Mouse (Mus musculus) CH12.LX (cell line): Measurements from ENCODE around the gene Atxn10. TPM values are rescaled to one million over a fixed set of nuclear protein-coding genes. Genes with fewer than 3 reads are reported as not detected.

Experiments used
- DNase-seq: peaks from one replicate; pipeline ENCODE4 v3.0.0-alpha.2; 2013; ENCODE audit errors: extremely low read depth
- H3K27ac ChIP-seq: 2 replicates; pipeline ENCODE4 v1.5.1; 2012; ENCODE audit warnings: low read depth, mild to moderate bottlenecking, control low read depth, moderate library complexity; ENCODE audit not compliant: insufficient read depth
- H3K27me3 ChIP-seq: replicated peaks from 2 replicates; pipeline ENCODE3; 2012; ENCODE audit warnings: inconsistent platforms
- H3K36me3 ChIP-seq, 2 experiments: replicated peaks in 1 of 2; 2 replicates each; pipeline versions ENCODE3 to v1.6.1; 2012; ENCODE audit warnings: inconsistent platforms in 1 of 2, low read length in 1 of 2, mild to moderate bottlenecking in 1 of 2, mixed read lengths in 1 of 2, moderate library complexity in 1 of 2; ENCODE audit not compliant: control insufficient read depth in 1 of 2, insufficient read depth in 1 of 2
- H3K4me1 ChIP-seq, 2 experiments: 2 replicates each; pipeline ENCODE4 v1.6.1; 2012; ENCODE audit warnings: inconsistent platforms in 1 of 2, moderate library complexity in 1 of 2; ENCODE audit not compliant: insufficient read depth in 2 of 2, control insufficient read depth in 1 of 2
- H3K4me2 ChIP-seq: 2 replicates; pipeline ENCODE4 v1.6.1; 2012; ENCODE audit warnings: low read depth, mild to moderate bottlenecking, control low read depth; ENCODE audit not compliant: poor library complexity, insufficient read depth, severe bottlenecking
- H3K4me3 ChIP-seq, 3 experiments: fragments of 150-350 bp in 1 of 3; sonication (generic) in 1 of 3; replicated peaks in 1 of 3; 2 replicates each; pipeline versions ENCODE3 to v1.5.1; 2011 to 2012; ENCODE audit warnings: low read depth in 2 of 3, low read length in 2 of 3, mild to moderate bottlenecking in 2 of 3, moderate library complexity in 2 of 3, control low read depth in 1 of 3, improper control_type of control experiment in 1 of 3, inconsistent platforms in 1 of 3, mixed read lengths in 1 of 3; ENCODE audit not compliant: poor library complexity in 1 of 3
- H3K79me2 ChIP-seq: replicated peaks from 2 replicates; pipeline ENCODE4 v1.6.1; 2012; ENCODE audit warnings: mild to moderate bottlenecking, moderate library complexity; ENCODE audit not compliant: control insufficient read depth, poor library complexity, insufficient read depth, severe bottlenecking; ENCODE audit errors: extremely low read depth
- H3K9ac ChIP-seq: 2 replicates; pipeline ENCODE4 v1.6.1; 2012; ENCODE audit warnings: low read depth, mild to moderate bottlenecking, control low read depth, moderate library complexity; ENCODE audit not compliant: insufficient read depth
- H3K9me3 ChIP-seq: replicated peaks from 2 replicates; pipeline ENCODE3; 2012; ENCODE audit warnings: low read length, inconsistent platforms, mixed read lengths
- CHD2 ChIP-seq: IDR thresholded peaks from 2 replicates; pipeline ENCODE4 v1.6.1; 2011; ENCODE audit warnings: low read length, improper control_type of control experiment
- CTCF ChIP-seq, 2 experiments: IDR thresholded peaks in 1 of 2; conservative IDR thresholded peaks in 1 of 2; 2 replicates each; pipeline ENCODE4 v1.5.1; 2011 to 2012; ENCODE audit warnings: low read depth in 2 of 2, low read length in 2 of 2, improper control_type of control experiment in 1 of 2, inconsistent platforms in 1 of 2, mild to moderate bottlenecking in 1 of 2, moderate library complexity in 1 of 2
- E2F4 ChIP-seq: IDR thresholded peaks from 2 replicates; pipeline ENCODE4 v1.6.1; 2011; ENCODE audit warnings: low read depth, low read length, improper control_type of control experiment; ENCODE audit not compliant: insufficient replicate concordance
- EP300 ChIP-seq: IDR thresholded peaks from 2 replicates; pipeline ENCODE4 v1.6.1; 2011; ENCODE audit warnings: low read length, improper control_type of control experiment
- ETS1 ChIP-seq: conservative IDR thresholded peaks from 2 replicates; pipeline ENCODE4 v1.6.1; 2012; ENCODE audit warnings: low read depth, mild to moderate bottlenecking, inconsistent platforms, low read length, improper control_type of control experiment, moderate library complexity
- GABPA ChIP-seq: IDR thresholded peaks from 2 replicates; pipeline ENCODE4 v1.6.1; 2012; ENCODE audit warnings: low read depth, low read length, improper control_type of control experiment, inconsistent platforms; ENCODE audit not compliant: insufficient replicate concordance
- HCFC1 ChIP-seq: IDR thresholded peaks from 2 replicates; pipeline ENCODE4 v1.6.1; 2012; ENCODE audit warnings: low read depth, mild to moderate bottlenecking, inconsistent platforms, low read length, improper control_type of control experiment
- IRF4 ChIP-seq: IDR thresholded peaks from 2 replicates; pipeline ENCODE4 v1.6.1; 2014; ENCODE audit warnings: low read depth, mild to moderate bottlenecking, inconsistent platforms, low read length, improper control_type of control experiment
- JUN ChIP-seq: IDR thresholded peaks from 2 replicates; pipeline ENCODE4 v1.6.1; 2011; ENCODE audit warnings: low read depth, mild to moderate bottlenecking, low read length, improper control_type of control experiment, moderate library complexity; ENCODE audit not compliant: insufficient read depth
- JUND ChIP-seq: conservative IDR thresholded peaks from 2 replicates; pipeline ENCODE4 v1.6.1; 2011; ENCODE audit warnings: low read depth, low read length, improper control_type of control experiment
- MAFK ChIP-seq: IDR thresholded peaks from 2 replicates; pipeline ENCODE4 v1.6.1; 2011; ENCODE audit warnings: low read length, improper control_type of control experiment; ENCODE audit not compliant: insufficient replicate concordance
- MAX ChIP-seq: IDR thresholded peaks from 2 replicates; pipeline ENCODE4 v1.6.1; 2011; ENCODE audit warnings: low read length, improper control_type of control experiment
- MAZ ChIP-seq: IDR thresholded peaks from 2 replicates; pipeline ENCODE4 v1.6.1; 2012; ENCODE audit warnings: low read depth, mild to moderate bottlenecking, inconsistent platforms, low read length, improper control_type of control experiment, moderate library complexity
- PAX5 ChIP-seq: IDR thresholded peaks from 2 replicates; pipeline ENCODE4 v1.6.1; 2012; ENCODE audit warnings: low read length, inconsistent platforms, mixed read lengths
- POLR2AphosphoS2 ChIP-seq: IDR thresholded peaks from 2 replicates; pipeline ENCODE4 v1.6.1; 2011; ENCODE audit warnings: low read depth, low read length, improper control_type of control experiment
- RAD21 ChIP-seq: IDR thresholded peaks from 2 replicates; pipeline ENCODE4 v1.6.1; 2011; ENCODE audit warnings: low read depth, mild to moderate bottlenecking, low read length, improper control_type of control experiment, moderate library complexity
- SMC3 ChIP-seq: IDR thresholded peaks from 2 replicates; pipeline ENCODE4 v1.6.1; 2011; ENCODE audit warnings: low read depth, low read length, improper control_type of control experiment
- TCF12 ChIP-seq: IDR thresholded peaks from 2 replicates; pipeline ENCODE4 v1.6.1; 2014; ENCODE audit warnings: low read depth, mild to moderate bottlenecking, inconsistent platforms, low read length, improper control_type of control experiment
- ZC3H11A ChIP-seq: IDR thresholded peaks from 2 replicates; pipeline ENCODE4 v1.6.1; 2012; ENCODE audit warnings: low read depth, mild to moderate bottlenecking, inconsistent platforms, low read length, improper control_type of control experiment
- ZKSCAN1 ChIP-seq: IDR thresholded peaks from 2 replicates; pipeline ENCODE4 v1.6.1; 2012; ENCODE audit warnings: low read depth, inconsistent platforms, low read length, improper control_type of control experiment, borderline replicate concordance
- ZMIZ1 ChIP-seq: IDR thresholded peaks from 2 replicates; pipeline ENCODE4 v1.6.1; 2012; ENCODE audit warnings: low read depth, mild to moderate bottlenecking, inconsistent platforms, low read length, improper control_type of control experiment
- ZNF384 ChIP-seq: IDR thresholded peaks from 2 replicates; pipeline ENCODE4 v1.6.1; 2012; ENCODE audit warnings: low read depth, low read length, improper control_type of control experiment, inconsistent platforms
- dilution Hi-C: fragments of 300-500 bp; cut with MboI; formaldehyde crosslinking; loops from 2 replicates; pipeline ENCODE4 v1.14.3; 2020; ENCODE audit warnings: low sequenced_read_pairs; ENCODE audit not compliant: extremely low pct_unique_long_range_greater_than_20kb, extremely low pct_ligation_motif_present
- in situ Hi-C: fragments of 300-500 bp; cut with MboI; formaldehyde crosslinking; loops from 3 replicates; pipeline ENCODE4 v1.14.3; 2019; ENCODE audit warnings: low sequenced_read_pairs, low pct_ligation_motif_present, low pct_unique_long_range_greater_than_20kb, mixed read lengths
- polyA plus RNA-seq: library from polyadenylated mRNA; unstranded; fragments of >175 nt; gene quantifications from 2 replicates; pipeline ENCODE4 v1.2.1, GENCODE M21; 2012; ENCODE audit warnings: low read depth; ENCODE audit not compliant: insufficient read length
- total RNA-seq, 2 experiments: library from RNA; depleted of rRNA; stranded (reverse); fragments of 300-350 nt in 1 of 2; fragments of >200 nt in 1 of 2; gene quantifications; 2 replicates each; pipeline ENCODE4 v1.2.3; 2012 to 2014

Gene Atxn10
- total and polyA plus RNA-seq, 3 experiments = 81.7 to 151 (median 101) TPM

DNA sequence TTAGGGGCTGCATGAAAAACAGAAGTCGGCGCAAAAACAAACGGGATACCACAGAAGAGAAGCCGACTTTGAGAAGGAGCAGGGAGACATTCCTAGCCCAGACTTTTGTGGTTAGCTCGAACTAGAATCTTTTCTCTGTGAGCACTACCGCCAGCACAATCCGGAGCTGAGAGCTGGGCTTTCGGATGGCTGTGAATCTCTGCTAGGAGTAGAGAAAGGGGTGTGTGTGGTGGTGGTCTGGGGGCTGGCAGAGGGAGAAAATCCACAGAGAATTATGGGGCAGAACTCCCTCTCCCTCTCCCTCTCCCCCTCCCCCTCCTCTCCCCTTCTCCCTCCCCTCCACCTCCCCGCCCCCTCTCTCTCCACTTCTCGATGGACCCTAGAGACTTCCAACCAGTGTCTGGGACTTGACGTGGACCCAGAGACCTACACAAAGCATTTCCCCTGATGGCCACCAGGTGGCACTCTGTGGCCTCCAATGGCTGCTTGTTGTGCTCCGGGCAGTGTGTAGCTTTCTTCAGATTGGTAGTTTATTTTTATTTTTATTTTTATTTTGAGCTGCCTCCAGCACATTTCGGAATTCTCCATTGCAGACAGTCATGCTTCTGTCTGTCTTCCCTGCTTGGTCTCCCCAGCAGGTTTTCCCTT, 20.5 kb upstream of the Atxn10 start:
- dilution Hi-C loops (no loop called here), in situ Hi-C loops (no loop called here)
- TF ChIP-seq ZC3H11A (peak; percentile 42; the same call in 1 of the 2 replicates), MAZ (no peak), RAD21 (peak; percentile 86), ZMIZ1 (no peak), CTCF (conservative IDR thresholded peaks at IDR 0.05 in 1 of 2, IDR thresholded peaks at IDR 0.05 in 1 of 2; ENCODE audit: low read depth in 2 of 2, low read length in 2 of 2) (peak; percentile 59 to 89; a peak in 3 of 4 replicates), CHD2 (no peak), SMC3 (peak; percentile 87)
- Histone ChIP-seq H3K4me1 (0 out of 4 replicates have a peak, but pooled peaks cover 0 to 2% of the 10 kb centered on the region in 2 experiments), H3K4me2 (peak overlapping the region; percentile 33; the same call in 1 of the 2 replicates), H3K27ac (no peak overlapping the region), H3K79me2 (no peaks in the 10 kb centered on the region), H3K4me3 (no peak overlapping the region), H3K27me3 (peaks cover 20% of the 10 kb centered on the region), H3K36me3 (no peaks in the 10 kb centered on the region), H3K9ac (no peak overlapping the region), H3K9me3 (no peaks in the 10 kb centered on the region)
- peak; percentile 63 for DNase-seq

DNA sequence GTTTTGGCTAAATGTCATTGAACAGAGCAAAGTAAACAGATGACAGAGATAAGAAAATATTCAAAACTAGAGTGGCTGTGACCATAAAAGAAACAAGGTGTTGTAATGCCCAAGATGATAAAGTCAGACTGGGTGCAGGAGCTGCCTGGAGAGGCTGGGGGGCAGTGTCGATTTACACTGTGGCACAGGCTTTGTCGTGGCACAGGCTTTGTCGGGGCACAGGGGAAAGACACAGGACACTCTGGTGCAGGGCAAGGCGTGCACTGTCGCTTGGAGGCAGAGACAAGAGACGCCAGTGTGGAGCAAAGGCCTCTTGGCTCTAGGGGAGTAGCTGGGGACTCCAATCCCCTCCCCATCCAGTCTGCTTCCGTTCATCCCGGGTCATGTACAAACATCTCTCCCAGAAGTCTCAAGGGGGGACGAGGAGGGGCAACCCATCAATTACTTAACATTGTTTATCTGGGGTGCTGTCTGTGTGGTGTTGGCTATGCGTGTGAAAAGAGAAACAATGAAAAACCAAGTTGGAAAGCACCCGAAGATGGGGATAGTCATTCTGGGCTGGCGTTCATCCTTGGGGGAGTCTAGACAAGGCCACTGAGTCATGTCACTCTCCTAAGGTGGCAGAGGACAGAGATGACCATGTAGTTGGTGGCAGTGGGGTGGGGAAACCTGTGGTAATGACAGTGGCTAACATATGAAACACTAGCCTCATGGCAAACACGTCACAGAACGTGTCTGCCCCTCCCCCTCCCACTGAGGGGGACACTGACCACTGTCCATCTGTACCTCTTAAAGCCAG, 19.5 kb upstream of the Atxn10 start:
- 0 out of 4 replicates have a peak, but pooled peaks cover 0 to 4% of the 10 kb centered on the region in 2 experiments for H3K4me1 ChIP-seq
- TF ChIP-seq HCFC1 = no peak
- TF ChIP-seq ZC3H11A = no peak
- no peak for TF ChIP-seq ZMIZ1
- TF ChIP-seq ZKSCAN1 = no peak
- no peak for TF ChIP-seq EP300
- no peak for TF ChIP-seq IRF4
- TF ChIP-seq E2F4 = no peak
- no peak for TF ChIP-seq JUN
- TF ChIP-seq MAX = no peak
- no peak for TF ChIP-seq POLR2AphosphoS2
- TF ChIP-seq ETS1 = no peak
- TF ChIP-seq MAFK = no peak
- TF ChIP-seq MAZ = no peak
- no peak for TF ChIP-seq ZNF384
- TF ChIP-seq JUND = no peak
- TF ChIP-seq CTCF (conservative IDR thresholded peaks at IDR 0.05 in 1 of 2, IDR thresholded peaks at IDR 0.05 in 1 of 2; ENCODE audit: low read depth in 2 of 2, low read length in 2 of 2) = no peak
- no peak for TF ChIP-seq GABPA
- TF ChIP-seq TCF12 = no peak
- no peak for TF ChIP-seq PAX5
- TF ChIP-seq SMC3 = no peak
- DNase-seq = no peak
- H3K4me3 ChIP-seq = no peak overlapping the region
- no peak overlapping the region for H3K4me2 ChIP-seq
- no peaks in the 10 kb centered on the region for H3K36me3 ChIP-seq
- no peaks in the 10 kb centered on the region for H3K9me3 ChIP-seq
- dilution Hi-C loops (no loop called here), in situ Hi-C loops (no loop called here)
- no peak overlapping the region for H3K9ac ChIP-seq
- no peaks in the 10 kb centered on the region for H3K79me2 ChIP-seq
- H3K27me3 ChIP-seq = peaks cover 20% of the 10 kb centered on the region
- no peak overlapping the region for H3K27ac ChIP-seq
